Comparison of ENCODE assay signal across 7 mouse cellular contexts in the genomic region with DNA sequence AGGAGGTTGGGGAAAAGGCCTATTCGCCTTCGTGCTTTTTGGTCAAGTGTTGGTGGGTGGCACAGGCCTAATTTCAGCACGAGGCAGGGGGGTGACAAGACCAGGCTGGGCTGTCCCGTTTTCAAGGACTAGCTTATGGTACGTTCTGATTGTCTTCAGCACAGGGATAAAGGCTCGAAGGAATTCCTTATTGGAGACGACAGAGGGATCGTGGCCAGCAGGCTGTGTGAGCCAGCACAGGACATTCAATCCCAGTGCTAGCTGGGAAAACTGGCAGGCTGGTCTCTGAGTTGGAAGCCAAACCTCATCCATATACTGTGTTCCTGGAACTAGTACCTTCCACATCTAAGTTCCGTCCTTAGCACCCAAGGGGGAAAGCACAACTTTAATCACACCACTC. TPM values are rescaled to one million over a fixed set of nuclear protein-coding genes. Genes with fewer than 3 reads are reported as not detected.
A peak's percentile ranks its signal among the peaks of the same experiment; 100 is the strongest.
DNase-seq lines count a peak whose midpoint lies in the region; ATAC-seq and TF ChIP-seq lines count a peak whose summit lies in the region.

No protein-coding gene starts in this region.

- H3K4me1 ChIP-seq in lung, embryonic 14.5 days (ENCODE audit: insufficient read depth), result peaks cover 14% of the 10 kb centered on the region
- peaks cover 23% of the 10 kb centered on the region for H3K4me1 ChIP-seq in embryonic facial prominence, embryonic 12.5 days
- H3K4me1 ChIP-seq in heart, embryonic 12.5 days (replicated peaks), result peaks cover 33% of the 10 kb centered on the region
- peaks cover 34% of the 10 kb centered on the region for H3K4me1 ChIP-seq in liver, embryonic 16.5 days (ENCODE audit: control insufficient read depth, low read depth, low read length)

- H3K4me3 ChIP-seq in lung, embryonic 14.5 days (ENCODE audit: low read depth, low read length), result peak overlapping the region; percentile 77
- H3K4me3 ChIP-seq in embryonic facial prominence, embryonic 12.5 days, result peak overlapping the region; percentile 91
- peak overlapping the region; percentile 95 for H3K4me3 ChIP-seq in heart, embryonic 12.5 days
- H3K4me3 ChIP-seq in liver, embryonic 16.5 days (ENCODE audit: low read depth, low read length), result peak overlapping the region; percentile 93

- TF ChIP-seq CTCF in lung, embryonic 14.5 days (IDR thresholded peaks at IDR 0.05; ENCODE audit: low read depth), result no peak

- ATAC-seq in lung, embryonic 14.5 days (ENCODE audit: insufficient read depth), result peak; percentile 8
- 0 out of 2 replicates have a peak, but pooled peaks have one; percentile 3 for ATAC-seq in embryonic facial prominence, embryonic 12.5 days (ENCODE audit: insufficient number of reproducible peaks, insufficient read depth, low FRiP score, low TSS enrichment)
- ATAC-seq in heart, embryonic 12.5 days (ENCODE audit: insufficient number of reproducible peaks, low FRiP score), result 0 out of 2 replicates have a peak, but pooled peaks have one; percentile 0
- no peak for ATAC-seq in liver, embryonic 16.5 days (ENCODE audit: low read depth)
- no peak for ATAC-seq in inflammation-experienced regulatory T-cells, adult 6 months

- peak overlapping the region; percentile 72 for H3K4me2 ChIP-seq in lung, embryonic 14.5 days
- H3K4me2 ChIP-seq in embryonic facial prominence, embryonic 12.5 days (replicated peaks), result peak overlapping the region; percentile 71
- H3K4me2 ChIP-seq in heart, embryonic 12.5 days, result peak overlapping the region; percentile 73
- peak overlapping the region; percentile 96 for H3K4me2 ChIP-seq in liver, embryonic 16.5 days (ENCODE audit: low read depth, low read length)

- peaks cover 23% of the 10 kb centered on the region for H3K36me3 ChIP-seq in lung, embryonic 14.5 days (ENCODE audit: insufficient read depth)
- H3K36me3 ChIP-seq in embryonic facial prominence, embryonic 12.5 days, result peaks cover 15% of the 10 kb centered on the region
- H3K36me3 ChIP-seq in heart, embryonic 12.5 days, result peaks cover 22% of the 10 kb centered on the region
- peaks cover 8% of the 10 kb centered on the region for H3K36me3 ChIP-seq in liver, embryonic 16.5 days (ENCODE audit: control insufficient read depth, insufficient read depth)

- H3K9me3 ChIP-seq in lung, embryonic 14.5 days (ENCODE audit: low read depth, low read length), result no peaks in the 10 kb centered on the region
- no peaks in the 10 kb centered on the region for H3K9me3 ChIP-seq in embryonic facial prominence, embryonic 12.5 days
- no peaks in the 10 kb centered on the region for H3K9me3 ChIP-seq in heart, embryonic 12.5 days (replicated peaks)
- H3K9me3 ChIP-seq in liver, embryonic 16.5 days (replicated peaks; ENCODE audit: control insufficient read depth, low read length), result no peaks in the 10 kb centered on the region

- peak overlapping the region; percentile 88 for H3K9ac ChIP-seq in lung, embryonic 14.5 days
- H3K9ac ChIP-seq in embryonic facial prominence, embryonic 12.5 days, result peak overlapping the region; percentile 94
- H3K9ac ChIP-seq in heart, embryonic 12.5 days, result peak overlapping the region; percentile 95
- peak overlapping the region; percentile 97 for H3K9ac ChIP-seq in liver, embryonic 16.5 days (ENCODE audit: low read depth, low read length)

- peak; percentile 59 for DNase-seq in lung, embryonic 14.5 days
- no peak for DNase-seq in lung, postnatal 4 days
- no peak for DNase-seq in thymus, postnatal 10 days (ENCODE audit: low spot score in 2 of 2)

- WGBS in lung, embryonic 14.5 days, result 3% methylated on average over 9 of the region's 9 CpGs
- whole genome bisulfite sequencing in embryonic facial prominence, embryonic 12.5 days, result 11% methylated on average over 9 of the region's 9 CpGs
- WGBS in heart, embryonic 12.5 days, result 6% methylated on average over 9 of the region's 9 CpGs
- WGBS in liver, embryonic 16.5 days (ENCODE audit: insufficient replicate concordance), result 4% methylated on average over 9 of the region's 9 CpGs

- peak overlapping the region; percentile 91 for H3K27ac ChIP-seq in lung, embryonic 14.5 days (ENCODE audit: low read depth)
- H3K27ac ChIP-seq in embryonic facial prominence, embryonic 12.5 days, result peak overlapping the region; percentile 94
- peak overlapping the region; percentile 97 for H3K27ac ChIP-seq in heart, embryonic 12.5 days (ENCODE audit: poor library complexity, severe bottlenecking)
- H3K27ac ChIP-seq in liver, embryonic 16.5 days (ENCODE audit: low read length), result peak overlapping the region; percentile 89

- no peaks in the 10 kb centered on the region for H3K27me3 ChIP-seq in lung, embryonic 14.5 days (ENCODE audit: insufficient read depth, low read length)
- no peaks in the 10 kb centered on the region for H3K27me3 ChIP-seq in embryonic facial prominence, embryonic 12.5 days
- no peaks in the 10 kb centered on the region for H3K27me3 ChIP-seq in heart, embryonic 12.5 days (replicated peaks)
- no peaks in the 10 kb centered on the region for H3K27me3 ChIP-seq in liver, embryonic 16.5 days (ENCODE audit: control insufficient read depth, insufficient read depth, low read depth, low read length)

RNA-seq across cellular contexts. Expression of a gene that starts 0.6 kb away (rescaled TPM):
- 117 TPM in 2 replicates for polyA plus RNA-seq in lung, embryonic 14.5 days (2014; fragmentation: Nextera tagmentation; extraction: Ambion mirVana)
- 135 and 137 TPM in 2 replicates for polyA plus RNA-seq in embryonic facial prominence, embryonic 12.5 days (2016; fragmentation: Nextera tagmentation; extraction: Ambion mirVana)
- 152 TPM in 2 replicates for polyA plus RNA-seq in heart, embryonic 12.5 days (2016; fragmentation: Nextera tagmentation; extraction: Ambion mirVana)
- 80.4 and 86.0 TPM in 2 replicates for polyA plus RNA-seq in liver, embryonic 16.5 days (2015; fragmentation: Nextera tagmentation; extraction: Ambion mirVana)
- 10 to 100 TPM; 70.3 to 77.7 (median 74.5) TPM for polyA plus RNA-seq in inflammation-experienced regulatory T-cells, adult 6 months (2017; shearing (Covaris generic))

RNA-seq across cellular contexts. Expression of a gene that starts 1.2 kb away (rescaled TPM):
- polyA plus RNA-seq in lung, embryonic 14.5 days (2014; fragmentation: Nextera tagmentation; extraction: Ambion mirVana), result 1.7 and 2.0 TPM in 2 replicates
- 1.3 and 1.4 TPM in 2 replicates for polyA plus RNA-seq in embryonic facial prominence, embryonic 12.5 days (2016; fragmentation: Nextera tagmentation; extraction: Ambion mirVana)
- polyA plus RNA-seq in heart, embryonic 12.5 days (2016; fragmentation: Nextera tagmentation; extraction: Ambion mirVana), result 4.5 and 4.7 TPM in 2 replicates
- 0.98 and 1.2 TPM in 2 replicates for polyA plus RNA-seq in liver, embryonic 16.5 days (2015; fragmentation: Nextera tagmentation; extraction: Ambion mirVana)
- polyA plus RNA-seq in inflammation-experienced regulatory T-cells, adult 6 months (2017; shearing (Covaris generic)), result 1 to 10 TPM in 2 of 3 experiments, under 1 TPM in 1; 0.24 to 3.1 (median 1.1) TPM

RNA-seq across cellular contexts. Expression of a gene that starts 50.3 kb away (rescaled TPM):
- 0.11 TPM in 1 of 2 replicates, not detected in the other for polyA plus RNA-seq in lung, embryonic 14.5 days (2014; fragmentation: Nextera tagmentation; extraction: Ambion mirVana)
- not detected in 2 replicates for polyA plus RNA-seq in embryonic facial prominence, embryonic 12.5 days (2016; fragmentation: Nextera tagmentation; extraction: Ambion mirVana)
- polyA plus RNA-seq in heart, embryonic 12.5 days (2016; fragmentation: Nextera tagmentation; extraction: Ambion mirVana), result 0.08 and 0.32 TPM in 2 replicates
- not detected in 2 replicates for polyA plus RNA-seq in liver, embryonic 16.5 days (2015; fragmentation: Nextera tagmentation; extraction: Ambion mirVana)
- polyA plus RNA-seq in inflammation-experienced regulatory T-cells, adult 6 months (2017; shearing (Covaris generic)), result under 1 TPM in 1 of 3 experiments, not detected in 2; 0.22 TPM

RNA-seq across cellular contexts. Expression of a gene that starts 55.2 kb away (rescaled TPM):
- 42.8 and 43.5 TPM in 2 replicates for polyA plus RNA-seq in lung, embryonic 14.5 days (2014; fragmentation: Nextera tagmentation; extraction: Ambion mirVana)
- 40.7 and 41.8 TPM in 2 replicates for polyA plus RNA-seq in embryonic facial prominence, embryonic 12.5 days (2016; fragmentation: Nextera tagmentation; extraction: Ambion mirVana)
- polyA plus RNA-seq in heart, embryonic 12.5 days (2016; fragmentation: Nextera tagmentation; extraction: Ambion mirVana), result 37.5 and 39.1 TPM in 2 replicates
- 16.8 and 19.0 TPM in 2 replicates for polyA plus RNA-seq in liver, embryonic 16.5 days (2015; fragmentation: Nextera tagmentation; extraction: Ambion mirVana)
- polyA plus RNA-seq in inflammation-experienced regulatory T-cells, adult 6 months (2017; shearing (Covaris generic)), result 10 to 100 TPM; 26.1 to 40.4 (median 35.0) TPM

Comparison
In these comparisons a context has a peak if more than half of its experiments do, and no peak if none do; other contexts are left out.
1. ATAC-seq: peak in lung, embryonic 14.5 days (single experiment), embryonic facial prominence, embryonic 12.5 days (single experiment) and heart, embryonic 12.5 days (single experiment); none in liver, embryonic 16.5 days (single experiment) and inflammation-experienced regulatory T-cells, adult 6 months (single experiment).
2. Peak in every context shown above with its lines, with median percentiles within 50 percentile points of each other: H3K27ac ChIP-seq, H3K4me2 ChIP-seq, H3K4me3 ChIP-seq and H3K9ac ChIP-seq.